Mouse (Mus musculus): Measurements from ENCODE around the gene Wdr70. TPM values are rescaled to one million over a fixed set of nuclear protein-coding genes. Genes with fewer than 3 reads are reported as not detected.
A peak's percentile ranks its signal among the peaks of the same experiment; 100 is the strongest.

Gene Wdr70
- polyA plus RNA-seq, 1 experiment: 36.1 TPM

GRCm38 (mm10) chr15:7990101-7990500, 108.9 kb downstream of the Wdr70 start:
- TF ChIP-seq CTCF (IDR thresholded peaks at IDR 0.05; ENCODE audit: borderline replicate concordance, insufficient read depth, low read depth, low read length): no peak
- no peak for TF ChIP-seq POLR2A (IDR thresholded peaks at IDR 0.05; ENCODE audit: borderline replicate concordance, insufficient read depth, low read length)
- DNase-seq: no peak
- Histone ChIP-seq H3K27me3 (ENCODE audit: control insufficient read depth, insufficient read depth, low read length) (no peaks in the 10 kb centered on the region), H3K4me1 (ENCODE audit: control insufficient read depth, insufficient read depth, low read length) (no peaks in the 10 kb centered on the region), H3K4me3 (replicated peaks; ENCODE audit: insufficient read depth, low read depth, low read length) (no peak overlapping the region), H3K27ac (ENCODE audit: insufficient read depth, low read length) (no peak overlapping the region)

- TF ChIP-seq CTCF (IDR thresholded peaks at IDR 0.05; ENCODE audit: borderline replicate concordance, insufficient read depth, low read depth, low read length) (no peak), POLR2A (IDR thresholded peaks at IDR 0.05; ENCODE audit: borderline replicate concordance, insufficient read depth, low read length) (no peak)
- DNase-seq: no peak
- WGBS: 97% methylated on average over 8 of the region's 8 CpGs
These were observed 111.6 kb downstream of the Wdr70 start for GRCm38 (mm10) chr15:7987374-7987773.

GRCm38 (mm10) chr15:7986274-7986673, 112.7 kb downstream of the Wdr70 start:
- no peaks in the 10 kb centered on the region for H3K4me1 ChIP-seq (ENCODE audit: control insufficient read depth, insufficient read depth, low read length)
- no peak overlapping the region for H3K4me3 ChIP-seq (replicated peaks; ENCODE audit: insufficient read depth, low read depth, low read length)
- H3K27me3 ChIP-seq (ENCODE audit: control insufficient read depth, insufficient read depth, low read length): no peaks in the 10 kb centered on the region
- DNase-seq: no peak
- TF ChIP-seq CTCF (IDR thresholded peaks at IDR 0.05; ENCODE audit: borderline replicate concordance, insufficient read depth, low read depth, low read length) (no peak), POLR2A (IDR thresholded peaks at IDR 0.05; ENCODE audit: borderline replicate concordance, insufficient read depth, low read length) (no peak)
- H3K27ac ChIP-seq (ENCODE audit: insufficient read depth, low read length): no peak overlapping the region
- 37% methylated on average over 6 of the region's 6 CpGs for WGBS

More at GRCm38 (mm10) chr15:7987374-7987773, 111.6 kb downstream of the Wdr70 start:
- Histone ChIP-seq H3K27me3 (ENCODE audit: control insufficient read depth, insufficient read depth, low read length) (no peaks in the 10 kb centered on the region), H3K4me3 (replicated peaks; ENCODE audit: insufficient read depth, low read depth, low read length) (no peak overlapping the region), H3K4me1 (ENCODE audit: control insufficient read depth, insufficient read depth, low read length) (no peaks in the 10 kb centered on the region), H3K27ac (ENCODE audit: insufficient read depth, low read length) (no peak overlapping the region)

GRCm38 (mm10) chr15:7978640-7979039, 120.4 kb downstream of the Wdr70 start:
- DNase-seq: no peak
- H3K27ac ChIP-seq (ENCODE audit: insufficient read depth, low read length): no peak overlapping the region
- TF ChIP-seq CTCF (IDR thresholded peaks at IDR 0.05; ENCODE audit: borderline replicate concordance, insufficient read depth, low read depth, low read length): no peak
- no peak for TF ChIP-seq POLR2A (IDR thresholded peaks at IDR 0.05; ENCODE audit: borderline replicate concordance, insufficient read depth, low read length)
- H3K27me3 ChIP-seq (ENCODE audit: control insufficient read depth, insufficient read depth, low read length): no peaks in the 10 kb centered on the region
- no peak overlapping the region for H3K4me3 ChIP-seq (replicated peaks; ENCODE audit: insufficient read depth, low read depth, low read length)
- H3K4me1 ChIP-seq (ENCODE audit: control insufficient read depth, insufficient read depth, low read length): no peaks in the 10 kb centered on the region
- WGBS: 94% methylated on average over 1 of the region's 1 CpGs

- 62% methylated on average over 9 of the region's 9 CpGs for WGBS
- TF ChIP-seq CTCF (IDR thresholded peaks at IDR 0.05; ENCODE audit: borderline replicate concordance, insufficient read depth, low read depth, low read length): no peak
- no peak for TF ChIP-seq POLR2A (IDR thresholded peaks at IDR 0.05; ENCODE audit: borderline replicate concordance, insufficient read depth, low read length)
- DNase-seq: no peak
- no peak overlapping the region for H3K4me3 ChIP-seq (replicated peaks; ENCODE audit: insufficient read depth, low read depth, low read length)
- H3K4me1 ChIP-seq (ENCODE audit: control insufficient read depth, insufficient read depth, low read length): no peaks in the 10 kb centered on the region
- H3K27ac ChIP-seq (ENCODE audit: insufficient read depth, low read length): no peak overlapping the region
- no peaks in the 10 kb centered on the region for H3K27me3 ChIP-seq (ENCODE audit: control insufficient read depth, insufficient read depth, low read length)
These were observed 122.2 kb downstream of the Wdr70 start for GRCm38 (mm10) chr15:7976775-7977174.

- DNase-seq: no peak
- 92% methylated on average over 8 of the region's 8 CpGs for WGBS
- Histone ChIP-seq H3K27me3 (ENCODE audit: control insufficient read depth, insufficient read depth, low read length) (no peaks in the 10 kb centered on the region), H3K4me3 (replicated peaks; ENCODE audit: insufficient read depth, low read depth, low read length) (no peak overlapping the region), H3K27ac (ENCODE audit: insufficient read depth, low read length) (no peak overlapping the region), H3K4me1 (ENCODE audit: control insufficient read depth, insufficient read depth, low read length) (no peaks in the 10 kb centered on the region)
- TF ChIP-seq POLR2A (IDR thresholded peaks at IDR 0.05; ENCODE audit: borderline replicate concordance, insufficient read depth, low read length): no peak
- TF ChIP-seq CTCF (IDR thresholded peaks at IDR 0.05; ENCODE audit: borderline replicate concordance, insufficient read depth, low read depth, low read length): peak; percentile 35; the same call in 1 of the 2 replicates
These were observed 124.6 kb downstream of the Wdr70 start for GRCm38 (mm10) chr15:7974368-7974767.

- Histone ChIP-seq H3K4me1 (ENCODE audit: control insufficient read depth, insufficient read depth, low read length) (no peaks in the 10 kb centered on the region; the same call in 1 of the 2 replicates), H3K4me3 (replicated peaks; ENCODE audit: insufficient read depth, low read depth, low read length) (no peak overlapping the region), H3K27me3 (ENCODE audit: control insufficient read depth, insufficient read depth, low read length) (no peaks in the 10 kb centered on the region), H3K27ac (ENCODE audit: insufficient read depth, low read length) (no peak overlapping the region)
- TF ChIP-seq POLR2A (IDR thresholded peaks at IDR 0.05; ENCODE audit: borderline replicate concordance, insufficient read depth, low read length) (no peak), CTCF (IDR thresholded peaks at IDR 0.05; ENCODE audit: borderline replicate concordance, insufficient read depth, low read depth, low read length) (no peak)
- no peak for DNase-seq
- WGBS: 77% methylated on average over 5 of the region's 5 CpGs
These were observed 126.5 kb downstream of the Wdr70 start for GRCm38 (mm10) chr15:7972528-7972927.

GRCm38 (mm10) chr15:7962786-7963185, 136.2 kb downstream of the Wdr70 start:
- 76% methylated on average over 6 of the region's 6 CpGs for WGBS
- H3K4me3 ChIP-seq (replicated peaks; ENCODE audit: insufficient read depth, low read depth, low read length): no peak overlapping the region
- TF ChIP-seq CTCF (IDR thresholded peaks at IDR 0.05; ENCODE audit: borderline replicate concordance, insufficient read depth, low read depth, low read length) (no peak), POLR2A (IDR thresholded peaks at IDR 0.05; ENCODE audit: borderline replicate concordance, insufficient read depth, low read length) (no peak)
- H3K27me3 ChIP-seq (ENCODE audit: control insufficient read depth, insufficient read depth, low read length): no peaks in the 10 kb centered on the region
- no peaks in the 10 kb centered on the region for H3K4me1 ChIP-seq (ENCODE audit: control insufficient read depth, insufficient read depth, low read length)
- no peak for DNase-seq
- H3K27ac ChIP-seq (ENCODE audit: insufficient read depth, low read length): no peak overlapping the region

Data from cerebellum, adult 2 months (tissue).